8 mouse cellular contexts compared by ENCODE assay signal in the genomic region with DNA sequence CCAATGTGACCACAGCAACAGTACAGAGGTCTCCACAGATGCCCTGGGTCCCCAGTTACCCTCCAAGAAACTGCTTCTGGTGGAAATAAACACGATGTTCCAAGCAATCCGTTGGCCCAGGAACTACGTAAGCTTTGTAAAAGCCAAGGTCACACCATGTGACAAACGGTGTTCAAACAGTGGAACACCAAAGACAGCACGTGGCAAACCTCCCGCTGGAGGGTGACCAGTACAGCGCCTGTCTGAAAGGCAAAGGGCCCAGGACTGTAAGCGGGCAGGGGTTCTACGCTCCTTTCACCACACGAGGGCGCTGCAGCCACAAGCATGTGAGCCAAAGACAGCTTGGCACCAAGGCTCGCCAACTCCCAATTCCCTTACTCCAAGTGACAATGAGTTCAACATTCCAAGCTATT. TPM values are rescaled to one million over a fixed set of nuclear protein-coding genes. Genes with fewer than 3 reads are reported as not detected.
DNase-seq lines count a peak whose midpoint lies in the region; ATAC-seq lines count a peak whose summit lies in the region.

No protein-coding gene starts in this region.

- no peak overlapping the region; the same call in 1 of the 2 replicates for H3K4me2 ChIP-seq in intestine, embryonic 15.5 days (replicated peaks)
- H3K4me2 ChIP-seq in midbrain, embryonic 11.5 days, result no peak overlapping the region

- no peaks in the 10 kb centered on the region for H3K36me3 ChIP-seq in intestine, embryonic 15.5 days
- no peaks in the 10 kb centered on the region for H3K36me3 ChIP-seq in midbrain, embryonic 11.5 days (ENCODE audit: control insufficient read depth, insufficient read depth, low read length)

- no peaks in the 10 kb centered on the region for H3K9me3 ChIP-seq in intestine, embryonic 15.5 days
- no peaks in the 10 kb centered on the region for H3K9me3 ChIP-seq in midbrain, embryonic 11.5 days (ENCODE audit: control insufficient read depth, low read length)

- peaks cover 17% of the 10 kb centered on the region; the same call in 1 of the 2 replicates for H3K4me1 ChIP-seq in intestine, embryonic 15.5 days (replicated peaks)
- H3K4me1 ChIP-seq in midbrain, embryonic 11.5 days (ENCODE audit: control insufficient read depth, insufficient read depth, low read length), result no peaks in the 10 kb centered on the region

- WGBS in intestine, embryonic 15.5 days, result 10% methylated on average over 12 of the region's 12 CpGs
- WGBS in midbrain, embryonic 11.5 days, result 2% methylated on average over 12 of the region's 12 CpGs

- intact Hi-C loops in gastrocnemius, postnatal 36 days (cut with DNase I), result loop anchor here (10.0 kb wide), 1 partner anchor 370 kb away; no protein-coding TSS in a partner anchor
- intact Hi-C loops in left cerebral cortex, postnatal 25 days (cut with DNase I), result loop anchor here (1.0 to 2.0 kb wide), 2 partner anchors 68 to 368 kb away; no protein-coding TSS in a partner anchor

- no peaks in the 10 kb centered on the region for H3K27me3 ChIP-seq in intestine, embryonic 15.5 days (replicated peaks)
- no peaks in the 10 kb centered on the region for H3K27me3 ChIP-seq in midbrain, embryonic 11.5 days (ENCODE audit: control insufficient read depth, insufficient read depth, low read length)

- DNase-seq in adrenal gland, adult (ENCODE audit: inconsistent age in 2 of 2, low spot score in 1 of 2), result peak; percentile 96 to 98
- DNase-seq in embryo, embryonic 11 days, result peak; percentile 94
- DNase-seq in gastrocnemius, postnatal 36 days, result peak; percentile 92
- peak; percentile 84 to 89 for DNase-seq in left cerebral cortex, postnatal 25 days (ENCODE audit: low spot score in 2 of 2)
- DNase-seq in midbrain, embryonic 11.5 days (ENCODE audit: low spot score, missing footprints), result peak; percentile 99
- peak; percentile 96 for DNase-seq in right cerebral cortex, postnatal 4 days
- DNase-seq in yolk sac, embryonic 10.5 days (ENCODE audit: low spot score), result peak; percentile 86

- no peak overlapping the region for H3K27ac ChIP-seq in intestine, embryonic 15.5 days
- no peak overlapping the region for H3K27ac ChIP-seq in midbrain, embryonic 11.5 days (ENCODE audit: low read depth, low read length)

- no peak overlapping the region for H3K9ac ChIP-seq in intestine, embryonic 15.5 days
- H3K9ac ChIP-seq in midbrain, embryonic 11.5 days (ENCODE audit: low read length), result no peak overlapping the region

- peak; percentile 76 for ATAC-seq in intestine, embryonic 15.5 days
- peak; percentile 88 for ATAC-seq in midbrain, embryonic 11.5 days (ENCODE audit: low FRiP score)

- no peak overlapping the region for H3K4me3 ChIP-seq in intestine, embryonic 15.5 days (replicated peaks)
- no peak overlapping the region for H3K4me3 ChIP-seq in midbrain, embryonic 11.5 days (ENCODE audit: low read depth, low read length)

RNA-seq across cellular contexts. Expression of a gene that starts 13.3 kb away (rescaled TPM):
- under 1 TPM; 0.22 to 0.36 TPM for total RNA-seq in gastrocnemius, postnatal 36 days (2021)
- polyA plus RNA-seq in intestine, embryonic 15.5 days (2015; fragmentation: Nextera tagmentation; extraction: Ambion mirVana), result 0.86 and 0.88 TPM in 2 replicates
- total RNA-seq in left cerebral cortex, postnatal 25 days (2021), result not detected
- not detected in 2 replicates for polyA plus RNA-seq in midbrain, embryonic 11.5 days (2014; fragmentation: Nextera tagmentation; extraction: Ambion mirVana)

RNA-seq across cellular contexts. Expression of a gene that starts 21.8 kb away (rescaled TPM):
- 100 to 1,000 TPM; 124 to 142 TPM for total RNA-seq in gastrocnemius, postnatal 36 days (2021)
- 361 and 402 TPM in 2 replicates for polyA plus RNA-seq in intestine, embryonic 15.5 days (2015; fragmentation: Nextera tagmentation; extraction: Ambion mirVana)
- total RNA-seq in left cerebral cortex, postnatal 25 days (2021), result 100 to 1,000 TPM; 146 to 165 TPM
- 107 and 110 TPM in 2 replicates for polyA plus RNA-seq in midbrain, embryonic 11.5 days (2014; fragmentation: Nextera tagmentation; extraction: Ambion mirVana)

RNA-seq across cellular contexts. Expression of a gene that starts 58.6 kb away (rescaled TPM):
- 10 to 100 TPM; 12.0 to 12.4 TPM for total RNA-seq in gastrocnemius, postnatal 36 days (2021)
- 2.3 and 2.7 TPM in 2 replicates for polyA plus RNA-seq in intestine, embryonic 15.5 days (2015; fragmentation: Nextera tagmentation; extraction: Ambion mirVana)
- total RNA-seq in left cerebral cortex, postnatal 25 days (2021), result 10 to 100 TPM; 33.0 to 36.5 TPM
- polyA plus RNA-seq in midbrain, embryonic 11.5 days (2014; fragmentation: Nextera tagmentation; extraction: Ambion mirVana), result 0.50 and 0.52 TPM in 2 replicates
